Mouse (Mus musculus): ENCODE results near the gene Mkln1. TPM values are rescaled to one million over a fixed set of nuclear protein-coding genes. Genes with fewer than 3 reads are reported as not detected.

Mkln1 gene
- polyA plus RNA-seq (2012; ENCODE audit: insufficient read depth, low replicate concordance): 1.6 and 19.7 TPM in 2 replicates

DNA sequence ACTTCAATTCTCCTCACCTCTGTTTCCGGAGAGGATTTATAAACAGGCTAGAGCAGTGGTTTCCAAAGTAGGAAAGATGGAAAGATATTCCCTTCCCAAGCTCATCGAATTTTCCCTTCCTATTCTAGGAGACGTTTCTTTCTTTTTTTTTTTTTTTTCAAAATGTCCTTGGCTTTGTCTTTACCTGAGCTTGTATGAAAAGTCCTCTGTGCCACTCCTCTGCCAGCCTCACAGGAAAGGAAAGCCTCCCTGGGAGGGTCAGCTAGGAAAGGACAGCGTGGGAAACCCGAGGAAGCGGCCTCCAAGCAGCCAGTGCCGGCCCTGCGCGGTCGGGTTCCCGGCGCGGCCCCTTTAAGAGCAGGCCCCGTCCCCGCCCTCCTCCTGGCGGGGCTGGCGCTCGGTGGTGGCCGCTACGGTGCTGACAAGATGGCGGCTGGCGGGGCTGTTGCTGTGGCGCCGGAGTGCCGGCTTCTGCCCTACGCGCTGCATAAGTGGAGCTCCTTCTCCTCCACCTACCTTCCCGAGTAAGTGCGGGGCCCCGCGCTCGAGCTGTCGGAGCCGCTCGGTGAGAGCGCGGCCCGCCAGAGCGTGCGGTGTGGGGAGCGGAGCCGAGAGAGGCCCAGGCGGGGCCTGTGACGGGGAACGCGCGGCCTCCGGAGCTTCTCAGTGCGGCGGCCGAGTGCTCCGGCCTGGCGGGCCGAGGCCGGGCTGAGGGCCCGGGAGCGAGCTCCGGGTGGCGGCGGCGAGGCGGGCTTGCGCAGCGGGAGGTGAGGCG, at the start of gene Mkln1:
Gene Mkln1 (plus strand): TSS at position 305 of the 775 bp plus-strand sequence.
- peaks cover 69% of the 10 kb centered on the region for H3K4me1 ChIP-seq
- no peaks in the 10 kb centered on the region for H3K27me3 ChIP-seq (replicated peaks)
- peak within 1 kb of the TSS; percentile 95 for H3K4me3 ChIP-seq (replicated peaks)
- TF ChIP-seq GATA1 (IDR thresholded peaks at IDR 0.05; ENCODE audit: borderline replicate concordance, low read length) (no peak), FLI1 (IDR thresholded peaks at IDR 0.05; ENCODE audit: low read length) (no peak)
- peaks cover 3% of the 10 kb centered on the region for H3K36me3 ChIP-seq (replicated peaks; ENCODE audit: low read length)
- no peaks in the 10 kb centered on the region for H3K9me3 ChIP-seq

DNA sequence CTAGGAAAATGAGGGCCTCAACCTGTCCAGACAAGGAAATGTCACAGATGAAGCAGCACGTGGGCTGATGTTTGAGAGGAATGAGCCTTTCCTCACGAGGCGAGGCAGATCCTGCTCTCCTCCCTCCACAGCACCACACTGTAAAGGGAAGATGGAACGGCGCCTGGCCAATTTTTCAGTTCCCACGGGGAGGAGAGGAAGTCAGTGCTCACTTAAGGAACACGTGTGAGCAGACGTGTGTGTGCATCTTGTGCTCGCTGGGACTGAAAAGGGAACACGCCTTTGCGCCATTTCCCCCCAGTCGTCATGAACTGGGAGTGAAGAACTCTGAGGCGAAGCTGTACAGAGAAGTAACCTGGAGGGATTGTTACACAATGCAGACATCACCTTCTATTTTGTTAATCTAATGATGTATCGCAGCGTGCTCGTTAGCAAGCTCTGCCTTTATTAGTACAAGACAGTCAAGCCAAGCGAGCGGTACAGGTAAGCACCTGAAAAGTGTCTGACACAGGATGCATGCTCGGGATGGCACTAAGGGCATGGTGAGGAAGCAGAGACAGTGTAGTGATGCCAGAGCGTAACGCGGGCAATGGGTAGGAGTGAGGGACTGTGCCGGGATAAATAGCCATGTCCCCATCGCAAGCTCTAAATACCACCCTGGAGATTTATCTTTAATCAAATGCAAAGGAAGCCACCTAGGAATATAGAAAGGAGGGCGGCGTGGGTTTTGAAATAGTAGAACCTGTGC, 41.9 kb upstream of the Mkln1 start:
- Histone ChIP-seq H3K36me3 (replicated peaks; ENCODE audit: low read length) (no peaks in the 10 kb centered on the region), H3K4me1 (peaks cover 23% of the 10 kb centered on the region), H3K27me3 (replicated peaks) (peaks cover 17% of the 10 kb centered on the region), H3K9me3 (no peaks in the 10 kb centered on the region), H3K4me3 (replicated peaks) (no peak overlapping the region)
- no peak for TF ChIP-seq FLI1 (IDR thresholded peaks at IDR 0.05; ENCODE audit: low read length)
- TF ChIP-seq GATA1 (IDR thresholded peaks at IDR 0.05; ENCODE audit: borderline replicate concordance, low read length): no peak

DNA sequence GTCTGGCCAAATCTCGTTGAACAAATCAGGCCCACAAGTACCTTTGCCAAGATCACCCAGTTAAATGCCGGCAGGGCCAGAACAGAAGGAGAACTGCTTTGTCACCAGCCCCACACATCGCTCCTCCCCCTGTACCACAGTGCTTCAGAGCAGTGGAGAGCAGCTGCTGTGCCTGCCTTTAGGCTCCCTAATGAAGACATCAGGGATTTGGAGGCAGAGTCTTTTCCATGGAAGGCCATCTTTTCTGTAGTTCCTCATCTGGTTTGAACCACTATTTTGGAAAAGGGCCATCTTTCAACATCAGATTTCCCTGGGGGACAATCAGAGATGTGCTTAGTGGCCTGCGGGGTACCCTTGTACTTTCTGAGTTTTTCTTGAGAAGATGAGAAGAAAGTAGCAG, 41.2 kb upstream of the Mkln1 start:
- no peaks in the 10 kb centered on the region for H3K36me3 ChIP-seq (replicated peaks; ENCODE audit: low read length)
- no peak for TF ChIP-seq FLI1 (IDR thresholded peaks at IDR 0.05; ENCODE audit: low read length)
- no peak for TF ChIP-seq GATA1 (IDR thresholded peaks at IDR 0.05; ENCODE audit: borderline replicate concordance, low read length)
- H3K4me3 ChIP-seq (replicated peaks): no peak overlapping the region
- peaks cover 15% of the 10 kb centered on the region for H3K27me3 ChIP-seq (replicated peaks)
- peaks cover 23% of the 10 kb centered on the region for H3K4me1 ChIP-seq
- H3K9me3 ChIP-seq: no peaks in the 10 kb centered on the region

DNA sequence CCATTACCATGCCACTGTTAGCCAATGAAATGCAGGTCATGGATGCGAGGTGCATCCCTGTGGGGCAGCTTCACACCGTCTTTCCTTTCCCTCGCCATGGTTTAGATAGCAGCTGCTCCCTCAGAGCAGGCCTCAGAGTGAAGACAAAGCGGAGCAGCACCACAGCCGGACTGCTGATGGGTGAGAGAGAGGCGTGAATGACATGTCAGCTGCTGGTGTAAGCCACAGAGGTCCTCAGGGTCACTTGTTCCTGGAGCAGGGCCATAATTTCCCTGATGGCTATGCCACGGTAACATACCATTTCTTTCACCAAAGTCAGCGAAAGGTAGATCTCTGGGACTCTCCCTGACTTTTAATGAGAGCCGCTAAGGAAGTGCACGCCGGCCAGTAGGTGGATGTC, 35.9 kb upstream of the Mkln1 start:
- no peaks in the 10 kb centered on the region for H3K36me3 ChIP-seq (replicated peaks; ENCODE audit: low read length)
- H3K4me1 ChIP-seq: peaks cover 23% of the 10 kb centered on the region
- TF ChIP-seq GATA1 (IDR thresholded peaks at IDR 0.05; ENCODE audit: borderline replicate concordance, low read length): no peak
- no peak for TF ChIP-seq FLI1 (IDR thresholded peaks at IDR 0.05; ENCODE audit: low read length)
- peaks cover 11% of the 10 kb centered on the region for H3K27me3 ChIP-seq (replicated peaks)
- H3K4me3 ChIP-seq (replicated peaks): no peak overlapping the region
- H3K9me3 ChIP-seq: peaks cover 7% of the 10 kb centered on the region

DNA sequence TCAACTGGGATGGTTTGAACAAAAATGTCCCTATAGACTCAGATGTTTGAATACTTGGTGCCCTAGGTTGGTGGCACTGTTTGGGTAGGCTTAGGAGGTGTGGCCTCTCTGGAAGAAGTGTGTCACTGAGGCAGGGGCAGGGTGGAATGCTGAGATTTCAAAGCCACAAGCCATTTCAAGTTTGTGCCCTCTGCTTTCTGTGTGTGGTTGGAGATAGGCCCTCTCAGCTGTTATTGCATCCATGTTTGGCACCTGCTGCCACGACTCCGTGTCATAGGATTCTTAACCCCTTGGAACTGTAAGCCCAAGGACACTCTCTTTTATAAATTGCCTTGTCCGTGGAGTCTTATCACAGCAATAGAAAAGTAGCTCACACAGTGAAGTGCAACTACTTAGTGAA, 34.1 kb upstream of the Mkln1 start:
- peaks cover 23% of the 10 kb centered on the region for H3K4me1 ChIP-seq
- H3K4me3 ChIP-seq (replicated peaks): no peak overlapping the region
- TF ChIP-seq GATA1 (IDR thresholded peaks at IDR 0.05; ENCODE audit: borderline replicate concordance, low read length): no peak
- no peak for TF ChIP-seq FLI1 (IDR thresholded peaks at IDR 0.05; ENCODE audit: low read length)
- no peaks in the 10 kb centered on the region for H3K36me3 ChIP-seq (replicated peaks; ENCODE audit: low read length)
- peaks cover 8% of the 10 kb centered on the region for H3K27me3 ChIP-seq (replicated peaks)
- H3K9me3 ChIP-seq: peaks cover 7% of the 10 kb centered on the region

DNA sequence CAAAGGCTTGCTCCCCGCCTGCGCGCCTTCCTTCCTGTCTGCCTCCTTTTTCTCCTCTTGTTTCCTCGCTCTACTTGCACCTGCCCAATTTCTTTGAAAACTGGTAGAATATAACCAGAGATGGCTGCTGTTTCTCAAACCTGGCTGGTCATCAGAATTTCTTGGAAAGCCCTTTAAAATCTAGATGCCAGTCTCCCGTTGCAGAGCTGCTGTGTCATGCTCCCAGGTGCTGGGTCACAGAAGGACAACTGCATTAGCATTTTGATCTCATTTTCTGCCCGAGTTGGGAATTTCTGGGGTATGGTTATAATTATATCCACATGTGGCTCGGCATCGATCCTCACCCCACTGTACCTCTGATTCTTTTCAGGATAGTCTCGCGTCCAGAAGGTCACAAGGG, 30.6 kb upstream of the Mkln1 start:
- H3K36me3 ChIP-seq (replicated peaks; ENCODE audit: low read length): no peaks in the 10 kb centered on the region
- peaks cover 34% of the 10 kb centered on the region for H3K4me1 ChIP-seq
- peaks cover 6% of the 10 kb centered on the region for H3K27me3 ChIP-seq (replicated peaks)
- TF ChIP-seq FLI1 (IDR thresholded peaks at IDR 0.05; ENCODE audit: low read length) (no peak), GATA1 (IDR thresholded peaks at IDR 0.05; ENCODE audit: borderline replicate concordance, low read length) (no peak)
- no peak overlapping the region for H3K4me3 ChIP-seq (replicated peaks)
- H3K9me3 ChIP-seq: peaks cover 7% of the 10 kb centered on the region

DNA sequence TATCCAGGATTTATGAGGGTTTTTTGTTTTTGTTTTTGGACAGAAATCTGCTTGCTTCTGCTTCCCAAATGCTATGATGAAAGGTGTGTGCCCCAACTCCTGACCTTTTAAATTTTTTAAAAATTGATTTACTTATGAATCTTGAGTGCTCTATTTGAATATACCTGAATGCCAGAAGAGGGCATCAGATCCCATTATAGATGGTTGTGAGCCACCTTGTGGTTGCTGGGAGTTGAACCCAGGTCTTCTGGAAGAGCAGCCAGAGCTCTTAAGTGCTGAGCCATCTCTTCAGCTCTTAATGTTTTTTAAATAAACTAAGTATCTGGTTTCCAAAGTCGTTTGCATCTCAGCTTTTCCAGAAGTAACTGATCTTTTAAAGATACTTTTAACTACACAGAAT, 30.0 kb upstream of the Mkln1 start:
- H3K9me3 ChIP-seq: peaks cover 7% of the 10 kb centered on the region
- H3K27me3 ChIP-seq (replicated peaks): peaks cover 6% of the 10 kb centered on the region
- TF ChIP-seq FLI1 (IDR thresholded peaks at IDR 0.05; ENCODE audit: low read length): no peak
- TF ChIP-seq GATA1 (IDR thresholded peaks at IDR 0.05; ENCODE audit: borderline replicate concordance, low read length): no peak
- H3K4me3 ChIP-seq (replicated peaks): no peak overlapping the region
- H3K36me3 ChIP-seq (replicated peaks; ENCODE audit: low read length): no peaks in the 10 kb centered on the region
- peaks cover 37% of the 10 kb centered on the region for H3K4me1 ChIP-seq

DNA sequence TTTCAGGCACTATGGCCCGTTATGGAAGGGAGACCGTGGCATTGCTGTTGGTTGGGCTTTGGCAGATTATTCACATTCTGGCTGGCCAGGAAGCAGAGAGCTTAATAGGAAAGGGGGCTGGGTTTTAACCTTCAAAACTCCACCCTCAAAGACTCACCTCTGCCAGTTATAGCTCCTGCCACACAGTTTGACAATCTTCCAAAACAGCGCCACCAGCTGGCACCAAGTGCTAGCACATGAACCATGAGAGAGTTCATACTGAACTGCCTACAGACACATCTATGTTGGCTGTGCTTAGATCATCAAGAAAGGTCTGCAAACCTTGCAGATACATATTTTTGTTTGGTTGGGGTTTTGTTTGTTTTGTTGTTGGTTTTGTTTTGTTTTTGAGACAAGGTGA, 28.7 kb upstream of the Mkln1 start:
- peaks cover 27% of the 10 kb centered on the region for H3K4me1 ChIP-seq

DNA sequence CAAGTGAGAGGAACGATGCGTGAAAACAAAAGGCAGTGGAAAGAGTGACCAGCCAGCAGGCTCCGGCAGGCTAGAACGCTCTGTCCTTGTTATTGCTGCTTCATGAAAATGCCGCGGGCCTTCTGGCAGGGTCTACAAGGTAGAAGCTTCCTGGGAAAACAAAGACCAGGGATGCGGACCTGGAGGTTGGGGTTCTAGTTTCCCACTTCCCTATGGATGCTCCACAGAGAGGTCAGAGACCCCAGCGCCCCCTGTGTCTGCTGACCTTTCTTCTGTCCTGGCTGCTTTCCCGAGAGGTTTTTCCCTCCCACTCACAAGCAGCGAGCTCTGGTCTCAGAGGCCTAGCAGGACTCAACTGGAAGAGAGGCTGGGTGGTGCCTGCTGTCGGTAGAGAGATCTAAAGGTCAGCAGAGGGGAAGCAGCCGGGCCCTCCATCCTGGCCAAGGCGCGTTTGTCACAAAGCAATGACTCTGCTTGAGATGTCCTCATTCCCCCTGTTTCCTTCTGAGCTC, 27.9 kb upstream of the Mkln1 start:
- Histone ChIP-seq H3K4me1 (peaks cover 27% of the 10 kb centered on the region), H3K9me3 (no peaks in the 10 kb centered on the region), H3K36me3 (replicated peaks; ENCODE audit: low read length) (no peaks in the 10 kb centered on the region), H3K27me3 (replicated peaks) (peaks cover 8% of the 10 kb centered on the region), H3K4me3 (replicated peaks) (no peak overlapping the region)
- TF ChIP-seq GATA1 (IDR thresholded peaks at IDR 0.05; ENCODE audit: borderline replicate concordance, low read length) (no peak), FLI1 (IDR thresholded peaks at IDR 0.05; ENCODE audit: low read length) (no peak)

More for the DNA sequence above, 28.7 kb upstream of the Mkln1 start:
- Histone ChIP-seq H3K9me3 (no peaks in the 10 kb centered on the region; the same call in 1 of the 2 replicates), H3K27me3 (replicated peaks) (peaks cover 8% of the 10 kb centered on the region), H3K36me3 (replicated peaks; ENCODE audit: low read length) (no peaks in the 10 kb centered on the region), H3K4me3 (replicated peaks) (no peak overlapping the region)
- TF ChIP-seq FLI1 (IDR thresholded peaks at IDR 0.05; ENCODE audit: low read length) (no peak), GATA1 (IDR thresholded peaks at IDR 0.05; ENCODE audit: borderline replicate concordance, low read length) (no peak)

DNA sequence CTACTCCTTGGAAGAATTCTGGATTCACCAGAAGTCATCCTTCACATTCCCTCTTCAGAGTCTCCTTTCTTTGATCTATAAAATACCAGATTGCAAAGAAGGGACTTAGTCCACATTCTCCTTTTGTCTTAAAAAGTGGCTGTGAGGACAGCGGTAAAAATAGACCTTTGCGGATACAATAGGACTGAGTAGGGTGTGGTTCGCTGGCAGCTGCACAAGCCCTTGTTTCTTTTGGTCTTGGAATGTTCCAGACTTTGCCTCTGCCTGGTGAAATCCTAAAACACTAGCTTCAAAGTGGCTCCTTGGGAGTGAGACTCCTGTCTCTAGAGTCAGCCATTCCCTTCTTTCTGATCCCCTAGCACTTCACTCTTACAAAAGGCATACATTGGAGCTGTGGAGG, 27.4 kb upstream of the Mkln1 start:
- Histone ChIP-seq H3K36me3 (replicated peaks; ENCODE audit: low read length) (no peaks in the 10 kb centered on the region), H3K4me1 (peaks cover 27% of the 10 kb centered on the region), H3K27me3 (replicated peaks) (peaks cover 8% of the 10 kb centered on the region), H3K9me3 (no peaks in the 10 kb centered on the region), H3K4me3 (replicated peaks) (no peak overlapping the region)
- TF ChIP-seq FLI1 (IDR thresholded peaks at IDR 0.05; ENCODE audit: low read length) (no peak), GATA1 (IDR thresholded peaks at IDR 0.05; ENCODE audit: borderline replicate concordance, low read length) (no peak)

Data from megakaryocyte, embryonic 14.5 days (primary cell).